Mouse (Mus musculus) T-helper 1 cell (primary cell): Measurements from ENCODE around the gene Ubr4.

Experiments
- in situ Hi-C: fragments of 300-600 bp; cut with MboI, MseI; formaldehyde crosslinking; loops from one replicate; pipeline ENCODE4 v1.15.1; 2025; ENCODE audit warnings: high pct_unique_total_duplicates

Gene Ubr4

GRCm38 (mm10) chr4:139423270-139423669 lies 70.9 kb downstream of the Ubr4 start:
- in situ Hi-C loops: loop anchor here (10.0 kb wide), 1 partner anchor 1018 kb away; no protein-coding TSS in a partner anchor

DNA sequence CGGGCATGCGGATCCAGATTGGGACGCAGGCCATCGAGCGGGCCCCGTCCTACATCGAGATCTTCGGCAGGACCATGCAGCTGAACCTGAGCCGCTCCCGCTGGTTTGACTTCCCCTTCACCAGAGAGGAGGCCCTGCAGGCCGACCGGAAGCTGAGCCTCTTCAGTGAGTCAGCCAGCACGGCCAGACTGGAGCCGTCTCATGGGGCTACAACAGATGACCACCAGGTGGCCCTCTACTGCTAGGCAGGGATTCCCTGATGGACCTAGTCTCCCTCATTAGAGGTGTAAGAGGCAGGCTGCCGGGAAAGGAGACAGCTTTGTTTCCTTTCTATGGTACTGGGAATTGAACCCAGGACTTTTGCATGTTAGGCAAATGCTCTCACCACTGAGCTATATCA lies 77.8 kb downstream of the Ubr4 start:
- in situ Hi-C loops: loop anchor here (25.0 kb wide), 1 partner anchor 1218 kb away; the partner anchor contains the start of gene Hp1bp3

DNA sequence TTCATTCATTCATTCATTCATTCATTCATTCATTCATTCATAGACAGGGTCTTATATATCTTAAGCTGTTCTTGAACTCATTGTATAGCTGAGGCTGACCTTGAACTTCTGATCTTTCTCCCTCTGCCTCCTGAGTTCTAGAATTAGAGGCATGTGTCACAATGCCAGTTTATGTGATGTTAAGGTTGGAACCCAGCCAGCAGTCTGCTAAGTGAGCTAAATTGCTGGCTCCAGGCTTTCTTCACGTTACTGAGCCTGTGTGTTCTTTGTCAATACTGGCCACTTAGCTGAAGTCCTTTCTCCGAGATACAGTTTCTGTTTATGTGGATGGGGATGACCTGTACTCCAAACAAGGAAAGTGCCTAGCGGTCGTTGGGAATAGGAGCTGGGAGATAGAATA lies 78.5 kb downstream of the Ubr4 start:
- in situ Hi-C loops: loop anchor here (25.0 kb wide), 1 partner anchor 1219 kb away; the partner anchor contains the start of gene Hp1bp3

GRCm38 (mm10) chr4:139432966-139433765 lies 80.8 kb downstream of the Ubr4 start:
- in situ Hi-C loops: loop anchor here (25.0 kb wide), 1 partner anchor 1221 kb away; the partner anchor contains the start of gene Hp1bp3

GRCm38 (mm10) chr4:139441244-139441643 lies 88.8 kb downstream of the Ubr4 start:
- in situ Hi-C loops: loop anchor here (25.0 kb wide), 1 partner anchor 1229 kb away; the partner anchor contains the start of gene Hp1bp3

- in situ Hi-C loops: loop anchor here (25.0 kb wide), 1 partner anchor 1230 kb away; the partner anchor contains the start of gene Hp1bp3
Measured at GRCm38 (mm10) chr4:139441806-139442205, 89.4 kb downstream of the Ubr4 start.

- in situ Hi-C loops: loop anchor here (25.0 kb wide), 1 partner anchor 1230 kb away; the partner anchor contains the start of gene Hp1bp3
Measured at GRCm38 (mm10) chr4:139442391-139443355, 90.3 kb downstream of the Ubr4 start.

DNA sequence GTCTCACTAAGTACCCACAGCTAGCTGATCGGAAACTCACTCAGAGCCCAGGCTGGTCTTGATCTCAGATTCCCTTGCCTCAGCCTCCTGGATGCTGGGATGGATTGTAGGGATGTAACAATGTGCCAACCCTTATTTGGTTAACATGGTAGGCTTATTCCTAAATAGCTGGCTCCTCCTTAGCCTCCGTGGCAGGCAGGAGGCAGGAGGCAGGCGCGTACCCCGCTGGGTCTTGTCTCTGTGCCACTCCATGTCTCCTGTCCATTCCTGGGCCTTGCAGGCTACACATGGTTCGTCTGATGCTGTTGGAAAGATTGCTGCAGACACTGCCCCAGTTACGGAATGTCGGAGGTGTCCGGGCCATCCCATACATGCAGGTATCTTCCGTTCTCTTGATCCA lies 91.9 kb downstream of the Ubr4 start:
- in situ Hi-C loops: loop anchor here (25.0 kb wide), 1 partner anchor 1232 kb away; the partner anchor contains the start of gene Hp1bp3

DNA sequence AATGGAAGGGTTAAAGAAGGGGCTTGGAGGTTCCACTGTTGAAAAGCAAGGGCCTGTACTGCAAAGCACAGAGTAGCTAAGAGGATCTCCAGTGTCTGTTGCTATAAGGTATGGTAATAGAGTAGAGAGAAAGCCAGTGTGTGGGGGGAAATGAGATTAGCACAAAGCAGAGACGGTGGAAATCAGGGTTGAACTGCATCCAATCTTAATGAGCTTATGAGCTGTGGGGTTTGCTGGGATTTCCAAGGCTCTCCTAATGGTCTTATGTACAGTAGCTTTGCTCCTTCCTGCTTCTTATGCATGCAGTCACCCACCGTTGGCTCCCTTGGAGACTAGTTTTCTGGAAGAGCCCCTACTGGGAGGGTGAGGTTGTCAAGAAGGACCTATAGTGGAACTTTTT lies 93.8 kb downstream of the Ubr4 start:
- in situ Hi-C loops: loop anchor here (25.0 kb wide), 1 partner anchor 1234 kb away; the partner anchor contains the start of gene Hp1bp3

- in situ Hi-C loops: loop anchor here (25.0 kb wide), 1 partner anchor 1235 kb away; the partner anchor contains the start of gene Hp1bp3
Measured at GRCm38 (mm10) chr4:139446731-139447675, 94.6 kb downstream of the Ubr4 start.

DNA sequence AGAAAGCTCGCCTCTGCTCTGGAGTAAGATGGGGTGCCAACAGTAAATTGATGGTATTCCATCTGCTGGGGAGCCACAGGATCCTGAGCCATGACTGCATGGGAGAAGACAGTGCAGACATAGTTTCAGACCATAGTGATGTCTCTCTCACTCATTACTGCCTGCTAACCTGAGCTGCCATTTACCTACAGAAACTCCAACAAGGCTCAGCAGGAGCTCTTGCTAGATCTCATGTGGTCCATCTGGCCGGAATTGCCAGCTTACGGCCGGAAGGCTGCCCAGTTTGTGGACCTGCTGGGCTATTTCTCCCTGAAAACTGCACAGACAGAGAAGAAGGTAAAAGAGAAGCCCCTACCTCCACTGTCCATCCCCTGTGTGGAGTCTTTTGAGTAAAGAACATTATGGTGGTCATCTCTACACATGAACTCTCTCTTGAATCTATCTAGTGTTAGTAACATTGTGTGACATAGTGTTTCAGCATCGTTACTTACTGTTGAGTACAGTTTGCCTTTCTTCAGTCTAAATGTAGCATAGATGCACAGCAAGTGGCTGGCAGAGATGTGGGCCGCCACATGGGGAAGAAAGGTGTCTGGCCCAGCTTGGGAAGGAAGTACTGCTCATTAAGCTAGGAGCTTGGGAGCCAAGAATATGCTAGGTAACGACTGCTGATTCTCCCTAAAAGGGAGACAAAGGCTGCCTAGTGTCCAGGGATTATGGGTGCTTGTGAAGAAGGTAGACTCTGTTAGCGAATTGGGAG lies 100.7 kb downstream of the Ubr4 start:
- in situ Hi-C loops: no loop called here

- in situ Hi-C loops: no loop called here
Measured at GRCm38 (mm10) chr4:139454339-139454738, 101.9 kb downstream of the Ubr4 start.

- in situ Hi-C loops: loop anchor here (5.0 kb wide), 1 partner anchor 48 kb away; no protein-coding TSS in a partner anchor
Measured at GRCm38 (mm10) chr4:139459970-139460369, 107.6 kb downstream of the Ubr4 start.

- in situ Hi-C loops: loop anchor here (5.0 kb wide), 1 partner anchor 52 kb away; no protein-coding TSS in a partner anchor
Measured at GRCm38 (mm10) chr4:139464163-139464562, 111.8 kb downstream of the Ubr4 start.

DNA sequence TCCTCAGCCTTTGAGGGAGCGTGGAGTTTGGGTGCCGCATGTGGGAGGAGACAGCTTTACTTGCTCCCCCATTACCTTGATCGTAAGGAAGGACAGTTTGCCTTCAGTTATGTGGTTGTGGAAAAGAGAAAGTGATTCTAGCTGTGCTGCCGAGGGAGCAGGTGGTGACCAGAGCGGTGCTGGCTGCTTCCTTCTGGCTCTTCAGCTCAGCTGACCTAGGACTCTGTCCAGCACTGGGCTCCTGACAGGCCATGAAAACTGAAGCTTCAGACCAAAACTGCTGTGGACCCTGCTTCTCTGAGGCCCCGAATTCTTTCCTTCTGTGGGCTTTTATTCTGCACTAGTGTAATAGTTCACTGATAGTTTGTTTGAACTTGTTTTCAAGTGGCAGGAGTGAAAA lies 114.1 kb downstream of the Ubr4 start:
- in situ Hi-C loops: no loop called here

DNA sequence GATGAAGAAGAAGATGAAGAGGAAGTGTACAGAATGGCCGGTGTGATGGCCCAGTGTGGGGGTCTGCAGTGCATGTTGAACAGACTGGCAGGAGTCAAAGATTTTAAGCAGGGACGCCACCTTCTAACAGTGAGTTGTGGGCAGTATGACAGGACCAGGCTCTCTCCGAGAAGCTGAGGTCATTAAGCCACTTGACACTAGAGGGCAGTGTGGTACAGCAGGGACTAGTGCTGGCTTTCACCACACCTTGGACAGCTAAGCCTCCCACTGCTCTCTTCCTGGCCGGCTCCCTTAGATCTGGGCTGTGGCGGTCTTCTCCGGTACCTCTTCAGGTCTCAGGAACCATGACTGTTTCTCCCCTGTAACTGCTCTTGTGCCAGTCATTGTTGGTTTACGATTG lies 117.8 kb downstream of the Ubr4 start:
- in situ Hi-C loops: loop anchor here (5.0 kb wide), 1 partner anchor 162 kb away; no protein-coding TSS in a partner anchor

GRCm38 (mm10) chr4:139476663-139477625 lies 124.5 kb downstream of the Ubr4 start:
- in situ Hi-C loops: no loop called here

DNA sequence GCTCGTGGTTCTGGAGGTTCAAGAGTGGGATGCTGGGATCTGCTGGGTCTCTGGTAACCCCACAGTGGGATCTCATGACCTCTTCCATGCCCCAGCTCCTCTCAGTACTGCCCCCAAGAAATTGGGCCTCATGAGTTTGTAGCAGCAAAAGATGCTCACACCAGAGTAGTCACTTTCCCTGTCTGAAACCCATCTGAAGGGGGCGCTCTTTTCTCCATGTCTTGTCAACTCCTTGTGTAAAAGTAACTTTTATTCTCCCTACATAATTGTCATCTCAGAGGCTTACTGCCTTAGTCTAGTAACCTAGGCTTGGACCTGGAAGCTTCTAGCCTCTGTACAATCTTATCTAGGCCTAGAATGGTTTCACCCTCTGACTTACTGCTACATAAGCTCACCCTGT lies 125.6 kb downstream of the Ubr4 start:
- in situ Hi-C loops: no loop called here
